Mouse (Mus musculus) liver, embryonic 11.5 days (tissue): Measurements from ENCODE around the gene Cuedc1. TPM values are rescaled to one million over a fixed set of nuclear protein-coding genes. Genes with fewer than 3 reads are reported as not detected.

Source experiments
- ATAC-seq: fragments of 200-750 bp; cut with Nextera tagmentation; replicated peaks from 2 replicates; pipeline ENCODE4 v1.8.0; 2017; ENCODE audit warnings: moderate number of reproducible peaks, mild to moderate bottlenecking, moderate TSS enrichment, moderate library complexity; ENCODE audit not compliant: low FRiP score
- DNase-seq: peaks from one replicate; pipeline ENCODE4 v3.0.0-alpha.2; 2017; ENCODE audit warnings: low spot score
- H3K27ac ChIP-seq: fragments of 300-500 bp; sonication (generic); 2 replicates; pipeline ENCODE4 v1.5.1; 2014; ENCODE audit warnings: mild to moderate bottlenecking, low read depth, low read length, control low read depth
- H3K27me3 ChIP-seq: fragments of 300-500 bp; sonication (generic); replicated peaks from 2 replicates; pipeline ENCODE4 v1.6.1; 2014; ENCODE audit warnings: low read length, mixed read lengths; ENCODE audit not compliant: control insufficient read depth, insufficient read depth
- H3K36me3 ChIP-seq: fragments of 300-500 bp; sonication (generic); 2 replicates; pipeline ENCODE4 v1.6.1; 2014; ENCODE audit warnings: mild to moderate bottlenecking, low read length, moderate library complexity, mixed read lengths; ENCODE audit not compliant: control insufficient read depth, insufficient read depth
- H3K4me1 ChIP-seq: fragments of 300-500 bp; sonication (generic); replicated peaks from 2 replicates; pipeline ENCODE4 v1.6.1; 2014; ENCODE audit warnings: low read length, mixed read lengths; ENCODE audit not compliant: control insufficient read depth, insufficient read depth
- H3K4me2 ChIP-seq: fragments of 300-500 bp; sonication (generic); 2 replicates; pipeline ENCODE4 v1.6.1; 2014; ENCODE audit warnings: mild to moderate bottlenecking, control low read depth, moderate library complexity
- H3K4me3 ChIP-seq: fragments of 300-500 bp; sonication (generic); 2 replicates; pipeline ENCODE4 v1.5.1; 2014; ENCODE audit warnings: low read depth, low read length, control low read depth
- H3K9ac ChIP-seq: fragments of 300-500 bp; sonication (generic); 2 replicates; pipeline ENCODE4 v1.6.1; 2014; ENCODE audit warnings: low read depth, low read length, control low read depth
- H3K9me3 ChIP-seq: fragments of 300-500 bp; sonication (generic); 2 replicates; pipeline ENCODE4 v1.6.1; 2016; ENCODE audit warnings: low read length, inconsistent platforms, mixed read lengths; ENCODE audit not compliant: control insufficient read depth
- WGBS: fragments of 180-500 bp; shearing (Covaris S2); extraction: QIAGEN DNeasy Blood & Tissue Kit; methylation state at CpG from one replicate; pipeline ENCODE4 v1.1.7; 2014; 5-methylcytosine and 5-hydroxymethylcytosine counted together
- polyA plus RNA-seq: library from polyadenylated mRNA; unstranded; fragments of >200 nt; fragmentation: Nextera tagmentation; extraction: Ambion mirVana; gene quantifications from 2 replicates; pipeline ENCODE4 v1.2.1, GENCODE M21; 2014

Cuedc1 gene
- polyA plus RNA-seq, 1 experiment from 2014 or later = 6.9 TPM

- 42% methylated on average over 13 of the region's 13 CpGs for WGBS
- no peak overlapping the region for H3K4me3 ChIP-seq
- no peaks in the 10 kb centered on the region for H3K36me3 ChIP-seq
- H3K9me3 ChIP-seq = no peaks in the 10 kb centered on the region
- H3K9ac ChIP-seq = no peak overlapping the region
- H3K27ac ChIP-seq = peak overlapping the region; percentile 34; the same call in 1 of the 2 replicates
- DNase-seq (no peak), ATAC-seq (peak; percentile 65)
- H3K4me2 ChIP-seq = no peak overlapping the region; the same call in 1 of the 2 replicates
- peaks cover 53% of the 10 kb centered on the region for H3K4me1 ChIP-seq
- peaks cover 3% of the 10 kb centered on the region for H3K27me3 ChIP-seq
Measured at GRCm38 (mm10) chr11:88145214-88146006, 47.6 kb downstream of the Cuedc1 start.

- ATAC-seq = no peak
- no peaks in the 10 kb centered on the region for H3K9me3 ChIP-seq
- 75% methylated on average over 12 of the region's 12 CpGs for WGBS
- no peak overlapping the region for H3K9ac ChIP-seq
- H3K4me2 ChIP-seq = no peak overlapping the region
- peak overlapping the region; percentile 34 for H3K27ac ChIP-seq
- no peaks in the 10 kb centered on the region for H3K36me3 ChIP-seq
- no peak for DNase-seq
- H3K4me1 ChIP-seq = peaks cover 52% of the 10 kb centered on the region
- peaks cover 3% of the 10 kb centered on the region for H3K27me3 ChIP-seq
- H3K4me3 ChIP-seq = no peak overlapping the region
Measured at GRCm38 (mm10) chr11:88146264-88147060, 48.6 kb downstream of the Cuedc1 start.

- peaks cover 58% of the 10 kb centered on the region for H3K4me1 ChIP-seq
- no peak overlapping the region for H3K4me3 ChIP-seq
- DNase-seq = no peak
- no peaks in the 10 kb centered on the region for H3K36me3 ChIP-seq
- H3K9me3 ChIP-seq = no peaks in the 10 kb centered on the region
- H3K9ac ChIP-seq = no peak overlapping the region
- peak; percentile 65 for ATAC-seq
- 34% methylated on average over 5 of the region's 5 CpGs for WGBS
- peaks cover 3% of the 10 kb centered on the region; the same call in 1 of the 2 replicates for H3K27me3 ChIP-seq
- H3K4me2 ChIP-seq = peak overlapping the region; percentile 10; the same call in 1 of the 2 replicates
- H3K27ac ChIP-seq = peak overlapping the region; percentile 11; the same call in 1 of the 2 replicates
Measured at GRCm38 (mm10) chr11:88147388-88147787, 49.5 kb downstream of the Cuedc1 start.

- H3K9ac ChIP-seq = no peak overlapping the region
- H3K4me3 ChIP-seq = no peak overlapping the region
- H3K36me3 ChIP-seq = no peaks in the 10 kb centered on the region
- no peak for DNase-seq
- no peak for ATAC-seq
- H3K9me3 ChIP-seq = no peaks in the 10 kb centered on the region
- H3K4me2 ChIP-seq = no peak overlapping the region
- WGBS = 39% methylated on average over 7 of the region's 7 CpGs
- peaks cover 3% of the 10 kb centered on the region; the same call in 1 of the 2 replicates for H3K27me3 ChIP-seq
- peaks cover 60% of the 10 kb centered on the region for H3K4me1 ChIP-seq
- H3K27ac ChIP-seq = no peak overlapping the region
Measured at GRCm38 (mm10) chr11:88148015-88148637, 50.3 kb downstream of the Cuedc1 start.

- H3K4me2 ChIP-seq = no peak overlapping the region
- DNase-seq (no peak), ATAC-seq (no peak)
- H3K27me3 ChIP-seq = 0 out of 2 replicates have a peak, but pooled peaks cover 3% of the 10 kb centered on the region
- no peaks in the 10 kb centered on the region for H3K36me3 ChIP-seq
- no peak overlapping the region for H3K9ac ChIP-seq
- 0 out of 2 replicates have a peak overlapping the region, but pooled peaks have one; percentile 25 for H3K27ac ChIP-seq
- no peak overlapping the region for H3K4me3 ChIP-seq
- H3K4me1 ChIP-seq = peaks cover 60% of the 10 kb centered on the region
- no peaks in the 10 kb centered on the region for H3K9me3 ChIP-seq
- WGBS = 38% methylated on average over 11 of the region's 11 CpGs
Measured at GRCm38 (mm10) chr11:88148638-88149279, 50.9 kb downstream of the Cuedc1 start.

- H3K9me3 ChIP-seq = no peaks in the 10 kb centered on the region
- 0 out of 2 replicates have a peak overlapping the region, but pooled peaks have one; percentile 38 for H3K27ac ChIP-seq
- 52% methylated on average over 7 of the region's 7 CpGs for WGBS
- peaks cover 55% of the 10 kb centered on the region for H3K4me1 ChIP-seq
- no peak overlapping the region for H3K4me3 ChIP-seq
- H3K36me3 ChIP-seq = no peaks in the 10 kb centered on the region
- ATAC-seq = no peak
- no peak for DNase-seq
- H3K27me3 ChIP-seq = no peaks in the 10 kb centered on the region
- no peak overlapping the region for H3K4me2 ChIP-seq
- no peak overlapping the region for H3K9ac ChIP-seq
Measured at GRCm38 (mm10) chr11:88151379-88152155, 53.7 kb downstream of the Cuedc1 start.

GRCm38 (mm10) chr11:88153880-88154279 is 56.0 kb downstream of the Cuedc1 start:
- Histone ChIP-seq H3K27me3 (no peaks in the 10 kb centered on the region), H3K4me2 (no peak overlapping the region), H3K4me3 (no peak overlapping the region), H3K27ac (no peak overlapping the region), H3K4me1 (peaks cover 35% of the 10 kb centered on the region), H3K9ac (no peak overlapping the region), H3K9me3 (no peaks in the 10 kb centered on the region), H3K36me3 (no peaks in the 10 kb centered on the region)
- DNase-seq = no peak
- no peak for ATAC-seq
- 64% methylated on average over 5 of the region's 5 CpGs for WGBS
